Mouse (Mus musculus) MEL (cell line): ENCODE data around the gene Plbd2. TPM values are rescaled to one million over a fixed set of nuclear protein-coding genes. Genes with fewer than 3 reads are reported as not detected.

Source experiments
- DNase-seq: peaks from one replicate; pipeline ENCODE4 v3.0.0; 2011; ENCODE audit warnings: low read depth, low spot score
- H3K27ac ChIP-seq: 2 replicates; pipeline ENCODE4 v1.5.1; 2012; ENCODE audit warnings: low read depth, mild to moderate bottlenecking, control low read depth, low read length, moderate library complexity; ENCODE audit not compliant: control insufficient read depth
- H3K27me3 ChIP-seq, 2 experiments: fragments of 150-350 bp in 1 of 2; sonication (generic) in 1 of 2; 2 replicates each; pipeline ENCODE4 v1.6.1; 2012; ENCODE audit warnings: low read length in 2 of 2, mild to moderate bottlenecking in 2 of 2, improper control_type of control experiment in 1 of 2, moderate library complexity in 1 of 2; ENCODE audit not compliant: insufficient read depth in 2 of 2, control insufficient read depth in 1 of 2
- H3K36me3 ChIP-seq, 2 experiments: 2 replicates each; pipeline ENCODE4 v1.6.1; 2012 to 2014; ENCODE audit warnings: low read length in 2 of 2, improper control_type of control experiment in 1 of 2, inconsistent platforms in 1 of 2, mild to moderate bottlenecking in 1 of 2; ENCODE audit not compliant: insufficient read depth in 2 of 2, control insufficient read depth in 1 of 2
- H3K4me1 ChIP-seq, 2 experiments: fragments of 150-350 bp in 1 of 2; sonication (generic) in 1 of 2; 2 replicates each; pipeline ENCODE4 v1.6.1; 2012; ENCODE audit warnings: low read length in 2 of 2, improper control_type of control experiment in 1 of 2, mild to moderate bottlenecking in 1 of 2; ENCODE audit not compliant: insufficient read depth in 2 of 2, control insufficient read depth in 1 of 2
- H3K4me3 ChIP-seq, 2 experiments: fragments of 150-350 bp in 1 of 2; sonication (generic) in 1 of 2; 2 replicates each; pipeline ENCODE4 v1.5.1; 2012; ENCODE audit warnings: low read depth in 2 of 2, low read length in 2 of 2, mild to moderate bottlenecking in 2 of 2, moderate library complexity in 2 of 2, control low read depth in 1 of 2, improper control_type of control experiment in 1 of 2; ENCODE audit not compliant: control insufficient read depth in 1 of 2, insufficient read depth in 1 of 2
- H3K79me2 ChIP-seq: 2 replicates; pipeline ENCODE4 v1.6.1; 2012; ENCODE audit warnings: mild to moderate bottlenecking, low read length, moderate library complexity; ENCODE audit not compliant: control insufficient read depth, poor library complexity, insufficient read depth
- H3K9ac ChIP-seq: 2 replicates; pipeline ENCODE4 v1.6.1; 2012; ENCODE audit warnings: low read depth, mild to moderate bottlenecking, control low read depth, low read length, moderate library complexity; ENCODE audit not compliant: control insufficient read depth, poor library complexity, severe bottlenecking
- H3K9me3 ChIP-seq: fragments of 150-350 bp; sonication (generic); replicated peaks from 2 replicates; pipeline ENCODE4 v1.6.1; 2012; ENCODE audit warnings: mild to moderate bottlenecking, low read length, improper control_type of control experiment, moderate library complexity; ENCODE audit not compliant: insufficient read depth
- CHD2 ChIP-seq: IDR thresholded peaks from 2 replicates; pipeline ENCODE4 v1.6.1; 2011; ENCODE audit warnings: low read length, improper control_type of control experiment
- E2F4 ChIP-seq: IDR thresholded peaks from 2 replicates; pipeline ENCODE4 v1.6.1; 2011; ENCODE audit warnings: low read depth, low read length, improper control_type of control experiment, borderline replicate concordance
- ELF1 ChIP-seq: IDR thresholded peaks from 2 replicates; pipeline ENCODE4 v1.6.1; 2014; ENCODE audit warnings: low read depth, mild to moderate bottlenecking, inconsistent platforms, low read length, improper control_type of control experiment, moderate library complexity
- EP300 ChIP-seq, 2 experiments: IDR thresholded peaks; 2 replicates each; pipeline ENCODE4 v1.6.1; 2011; ENCODE audit warnings: improper control_type of control experiment in 2 of 2, low read length in 2 of 2, low read depth in 1 of 2, mild to moderate bottlenecking in 1 of 2
- GABPA ChIP-seq: IDR thresholded peaks from 2 replicates; pipeline ENCODE4 v1.6.1; 2012; ENCODE audit warnings: low read depth, mild to moderate bottlenecking, inconsistent platforms, low read length, improper control_type of control experiment, moderate library complexity
- HCFC1 ChIP-seq: IDR thresholded peaks from 2 replicates; pipeline ENCODE4 v1.6.1; 2012; ENCODE audit warnings: low read depth, mild to moderate bottlenecking, inconsistent platforms, low read length, improper control_type of control experiment, moderate library complexity
- JUND ChIP-seq: IDR thresholded peaks from 2 replicates; pipeline ENCODE4 v1.6.1; 2011; ENCODE audit warnings: low read depth, mild to moderate bottlenecking, improper control_type of control experiment, low read length
- KAT2A ChIP-seq: conservative IDR thresholded peaks from 2 replicates; pipeline ENCODE4 v1.6.1; 2012; ENCODE audit warnings: low read depth, low read length, improper control_type of control experiment, inconsistent platforms
- MAFK ChIP-seq: IDR thresholded peaks from 2 replicates; pipeline ENCODE4 v1.6.1; 2011; ENCODE audit warnings: low read depth, mild to moderate bottlenecking, low read length, improper control_type of control experiment, borderline replicate concordance
- MEF2A ChIP-seq: IDR thresholded peaks from 2 replicates; pipeline ENCODE4 v1.6.1; 2014; ENCODE audit warnings: low read depth, mild to moderate bottlenecking, inconsistent platforms, low read length, improper control_type of control experiment; ENCODE audit not compliant: poor library complexity, insufficient replicate concordance, severe bottlenecking; ENCODE audit errors: extremely low read depth
- MXI1 ChIP-seq: IDR thresholded peaks from 2 replicates; pipeline ENCODE4 v1.6.1; 2011; ENCODE audit warnings: mild to moderate bottlenecking, low read depth, low read length, improper control_type of control experiment
- MYB ChIP-seq: IDR thresholded peaks from 2 replicates; pipeline ENCODE4 v1.6.1; 2011; ENCODE audit warnings: mild to moderate bottlenecking, low read depth, low read length, improper control_type of control experiment
- POLR2AphosphoS2 ChIP-seq: IDR thresholded peaks from 2 replicates; pipeline ENCODE4 v1.6.1; 2011; ENCODE audit warnings: low read length, improper control_type of control experiment
- RAD21 ChIP-seq: IDR thresholded peaks from 2 replicates; pipeline ENCODE4 v1.6.1; 2011; ENCODE audit warnings: mild to moderate bottlenecking, low read depth, low read length, improper control_type of control experiment
- RCOR1 ChIP-seq: IDR thresholded peaks from 2 replicates; pipeline ENCODE4 v1.6.1; 2012; ENCODE audit warnings: low read depth, mild to moderate bottlenecking, inconsistent platforms, low read length, improper control_type of control experiment
- SIN3A ChIP-seq: IDR thresholded peaks from 2 replicates; pipeline ENCODE4 v1.6.1; 2012; ENCODE audit warnings: low read length, improper control_type of control experiment, inconsistent platforms
- UBTF ChIP-seq: IDR thresholded peaks from 2 replicates; pipeline ENCODE4 v1.6.1; 2012; ENCODE audit warnings: low read depth, mild to moderate bottlenecking, inconsistent platforms, low read length, improper control_type of control experiment, moderate library complexity, borderline replicate concordance; ENCODE audit not compliant: insufficient read depth
- USF1 ChIP-seq: IDR thresholded peaks from 2 replicates; pipeline ENCODE4 v1.6.1; 2014; ENCODE audit warnings: low read depth, mild to moderate bottlenecking, inconsistent platforms, low read length, improper control_type of control experiment, moderate library complexity
- ZKSCAN1 ChIP-seq: IDR thresholded peaks from 2 replicates; pipeline ENCODE4 v1.6.1; 2012; ENCODE audit warnings: low read depth, mild to moderate bottlenecking, inconsistent platforms, low read length, improper control_type of control experiment, moderate library complexity
- ZMIZ1 ChIP-seq: IDR thresholded peaks from 2 replicates; pipeline ENCODE4 v1.6.1; 2012; ENCODE audit warnings: low read depth, mild to moderate bottlenecking, inconsistent platforms, low read length, improper control_type of control experiment, moderate library complexity
- polyA plus RNA-seq, 2 experiments: library from polyadenylated mRNA; stranded (reverse) in 1 of 2; unstranded in 1 of 2; fragments of >175 nt in 1 of 2; fragments of >200 nt in 1 of 2; gene quantifications; 2 replicates each; pipeline versions ENCODE4 v1.2.1 to v1.2.4; 2012; ENCODE audit warnings: low replicate concordance in 2 of 2, low read depth in 1 of 2; ENCODE audit not compliant: insufficient read length in 2 of 2, insufficient read depth in 1 of 2, missing spikeins in 1 of 2
- total RNA-seq: library from RNA; depleted of rRNA; stranded (reverse); fragments of 300-350 nt; gene quantifications from 2 replicates; pipeline ENCODE4 v1.2.3, GENCODE M21; 2012

The Plbd2 gene
- total and polyA plus RNA-seq, 3 experiments: 10.1 to 30.5 TPM; not detected in 1

- Histone ChIP-seq H3K4me3 (no peak overlapping the region), H3K9ac (no peak overlapping the region), H3K27ac (no peak overlapping the region), H3K36me3 (no peaks in the 10 kb centered on the region; a peak in 1 of 4 replicates), H3K79me2 (no peaks in the 10 kb centered on the region), H3K4me1 (no peaks in the 10 kb centered on the region), H3K27me3 (no peaks in the 10 kb centered on the region), H3K9me3 (no peaks in the 10 kb centered on the region)
- TF ChIP-seq MYB (no peak), RAD21 (no peak), UBTF (no peak), ZKSCAN1 (no peak), MEF2A (no peak), JUND (no peak), SIN3A (no peak), E2F4 (no peak), MAFK (no peak), CHD2 (no peak), ZMIZ1 (no peak), ELF1 (no peak), HCFC1 (no peak), POLR2AphosphoS2 (no peak), GABPA (no peak), MXI1 (no peak), KAT2A (no peak)
- DNase-seq: no peak
Observed at GRCm38 (mm10) chr5:120495703-120496226, 7.7 kb downstream of the Plbd2 start.

- H3K4me3 ChIP-seq: no peak overlapping the region
- H3K36me3 ChIP-seq: no peaks in the 10 kb centered on the region; a peak in 1 of 4 replicates
- no peak overlapping the region for H3K9ac ChIP-seq
- no peak for DNase-seq
- TF ChIP-seq RCOR1: no peak
- TF ChIP-seq EP300 (IDR thresholded peaks at IDR 0.05; ENCODE audit: low read depth in 1 of 2, low read length in 2 of 2): no peak
- no peak for TF ChIP-seq MEF2A
- TF ChIP-seq USF1: no peak
- TF ChIP-seq, all 39 proteins: peak for 0
- Histone ChIP-seq H3K79me2 (no peaks in the 10 kb centered on the region), H3K27me3 (no peaks in the 10 kb centered on the region), H3K27ac (no peak overlapping the region), H3K9me3 (no peaks in the 10 kb centered on the region), H3K4me1 (no peaks in the 10 kb centered on the region)
Observed at GRCm38 (mm10) chr5:120495064-120495702, 8.2 kb downstream of the Plbd2 start.
